Mouse (Mus musculus) forebrain, postnatal 0 days (tissue): Measurements from ENCODE around the gene Lrrc20. TPM values are rescaled to one million over a fixed set of nuclear protein-coding genes. Genes with fewer than 3 reads are reported as not detected.
"Not testable (repeated sequence)": the region's sequence is repeated elsewhere in the genome, so short reads cannot be mapped to it uniquely, and the experiment has no call there.

Experiments
- ATAC-seq: fragments of 200-750 bp; cut with Nextera tagmentation; 2 replicates; pipeline ENCODE4 v1.8.0; 2017; ENCODE audit warnings: mild to moderate bottlenecking, moderate library complexity
- DNase-seq: peaks from one replicate; pipeline ENCODE4 v3.0.0-alpha.2; 2015
- H3K27ac ChIP-seq: fragments of 300-500 bp; sonication (generic); 2 replicates; pipeline ENCODE4 v1.5.1; 2014; ENCODE audit warnings: low read depth, mild to moderate bottlenecking, antibody characterized with exemption, low read length, moderate library complexity, mixed read lengths
- H3K27me3 ChIP-seq: fragments of 300-500 bp; sonication (generic); 2 replicates; pipeline ENCODE4 v1.6.1; 2014; ENCODE audit warnings: mild to moderate bottlenecking, low read length, mixed read lengths; ENCODE audit not compliant: insufficient read depth
- H3K36me3 ChIP-seq: fragments of 300-500 bp; sonication (generic); 2 replicates; pipeline ENCODE4 v1.6.1; 2014; ENCODE audit warnings: mild to moderate bottlenecking, moderate library complexity; ENCODE audit not compliant: insufficient read depth
- H3K4me1 ChIP-seq: fragments of 300-500 bp; sonication (generic); 2 replicates; pipeline ENCODE4 v1.6.1; 2014; ENCODE audit warnings: antibody characterized with exemption; ENCODE audit not compliant: insufficient read depth
- H3K4me2 ChIP-seq: fragments of 300-500 bp; sonication (generic); 2 replicates; pipeline ENCODE4 v1.6.1; 2014; ENCODE audit warnings: low read depth, mild to moderate bottlenecking, moderate library complexity
- H3K4me3 ChIP-seq: fragments of 300-500 bp; sonication (generic); 2 replicates; pipeline ENCODE4 v1.5.1; 2014; ENCODE audit warnings: low read depth, low read length, mixed read lengths
- H3K9ac ChIP-seq: fragments of 300-500 bp; sonication (generic); 2 replicates; pipeline ENCODE4 v1.6.1; 2014; ENCODE audit warnings: mild to moderate bottlenecking
- H3K9me3 ChIP-seq: fragments of 300-500 bp; sonication (generic); 2 replicates; pipeline ENCODE4 v1.6.1; 2016; ENCODE audit warnings: low read length
- CTCF ChIP-seq: sonication (generic); IDR thresholded peaks from 2 replicates; pipeline ENCODE4 v1.5.1; 2016; ENCODE audit warnings: antibody characterized with exemption, control low read depth, low read depth
- WGBS: fragments of 180-500 bp; shearing (Covaris S2); extraction: QIAGEN DNeasy Blood & Tissue Kit; methylation state at CpG from one replicate; pipeline ENCODE4 v1.1.7; 2014; 5-methylcytosine and 5-hydroxymethylcytosine counted together
- polyA plus RNA-seq: library from polyadenylated mRNA; unstranded; fragments of >200 nt; fragmentation: Nextera tagmentation; extraction: Ambion mirVana; gene quantifications from 2 replicates; pipeline ENCODE4 v1.2.1, GENCODE M21; 2015
- total RNA-seq: library from RNA; depleted of rRNA; stranded (reverse); fragments of >200 nt; gene quantifications from 2 replicates; pipeline ENCODE4 v1.2.3, GENCODE M21; 2014

The Lrrc20 gene
- total and polyA plus RNA-seq, 2 experiments from 2014 or later, result 15.9 to 19.5 TPM

DNA sequence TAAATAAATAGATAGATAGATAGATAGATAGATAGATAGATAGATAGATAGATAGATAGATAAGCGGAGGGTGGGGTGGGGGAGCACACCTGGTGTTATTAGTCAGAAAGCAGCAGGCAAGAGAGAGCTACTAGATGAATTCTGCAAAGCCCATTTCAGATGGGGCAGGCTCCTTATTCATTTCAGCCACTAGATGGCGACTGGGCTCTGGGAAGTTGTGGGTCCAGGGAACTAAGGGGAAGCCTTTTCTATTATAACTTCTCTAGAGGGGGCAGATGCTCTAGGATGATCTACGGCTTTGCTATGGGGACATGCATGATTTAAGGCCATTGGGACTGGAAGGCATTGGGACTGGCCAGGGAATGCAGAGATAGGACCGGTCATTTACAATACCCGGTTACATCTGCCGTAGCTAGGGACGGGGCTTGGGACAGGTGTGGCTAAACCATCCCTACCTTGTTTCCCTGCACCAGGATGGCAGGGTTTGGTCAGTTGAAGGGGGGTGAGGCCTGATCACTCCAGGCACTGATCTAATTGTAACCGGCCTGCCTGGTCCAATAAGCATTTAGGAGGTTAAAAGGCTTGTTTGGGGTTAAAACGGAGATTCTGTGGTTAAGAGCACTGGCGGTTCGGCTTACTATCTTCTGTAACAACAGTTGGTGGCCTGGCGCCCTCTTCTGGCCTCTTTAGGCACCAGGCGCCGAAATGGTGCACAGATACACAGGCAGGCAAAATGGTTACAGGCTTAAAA lies 126.9 kb downstream of the Lrrc20 start:
- DNase-seq (peak; percentile 87), ATAC-seq (peak; percentile 87)
- peak overlapping the region; percentile 35 for H3K4me2 ChIP-seq
- WGBS, result 10% methylated on average over 14 of the region's 14 CpGs
- H3K9me3 ChIP-seq, result no peaks in the 10 kb centered on the region
- H3K27ac ChIP-seq, result no peak overlapping the region
- H3K4me3 ChIP-seq, result no peak overlapping the region
- H3K4me1 ChIP-seq, result no peaks in the 10 kb centered on the region
- no peaks in the 10 kb centered on the region for H3K27me3 ChIP-seq
- TF ChIP-seq CTCF, result peak; percentile 85
- no peaks in the 10 kb centered on the region for H3K36me3 ChIP-seq
- no peak overlapping the region for H3K9ac ChIP-seq

DNA sequence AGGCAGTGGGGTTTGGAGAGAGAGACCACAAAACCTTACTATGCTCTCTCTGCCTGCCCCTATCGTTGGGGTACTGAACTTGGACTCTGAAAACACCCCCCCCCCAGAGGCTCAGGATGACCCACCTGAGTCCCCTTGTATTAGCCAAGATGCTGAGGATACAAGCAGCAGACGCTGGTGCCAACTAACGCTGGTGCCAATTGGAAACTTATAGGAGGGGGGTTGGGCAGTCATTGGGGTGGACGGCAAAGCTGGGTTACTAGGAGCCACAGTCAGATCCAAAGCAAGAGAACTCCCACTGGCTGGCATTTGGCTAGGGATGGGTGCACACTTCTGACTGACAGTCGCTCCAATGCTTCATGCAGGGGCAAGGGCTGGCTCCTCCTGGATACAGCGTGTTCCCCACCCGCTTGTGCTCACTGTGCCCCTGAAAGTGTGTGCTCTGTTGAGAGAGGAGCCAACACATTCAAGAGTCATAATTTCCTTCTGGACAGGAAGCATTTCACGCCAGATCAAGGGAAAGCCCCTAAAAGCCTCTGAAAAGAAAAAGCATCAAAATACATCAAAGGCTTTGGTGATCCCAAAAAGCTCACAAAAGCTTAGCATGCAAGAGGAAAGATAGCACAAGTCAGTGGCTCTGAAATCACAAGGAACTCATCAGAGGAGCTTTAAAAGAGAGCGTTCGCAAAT lies 128.9 kb downstream of the Lrrc20 start:
- no peak for TF ChIP-seq CTCF
- H3K36me3 ChIP-seq, result no peaks in the 10 kb centered on the region
- 71% methylated on average over 10 of the region's 10 CpGs for WGBS
- no peak overlapping the region for H3K4me2 ChIP-seq
- no peak overlapping the region for H3K4me3 ChIP-seq
- H3K4me1 ChIP-seq, result no peaks in the 10 kb centered on the region
- no peak overlapping the region for H3K9ac ChIP-seq
- DNase-seq (no peak), ATAC-seq (no peak)
- no peaks in the 10 kb centered on the region for H3K9me3 ChIP-seq
- no peak overlapping the region for H3K27ac ChIP-seq
- H3K27me3 ChIP-seq, result no peaks in the 10 kb centered on the region

DNA sequence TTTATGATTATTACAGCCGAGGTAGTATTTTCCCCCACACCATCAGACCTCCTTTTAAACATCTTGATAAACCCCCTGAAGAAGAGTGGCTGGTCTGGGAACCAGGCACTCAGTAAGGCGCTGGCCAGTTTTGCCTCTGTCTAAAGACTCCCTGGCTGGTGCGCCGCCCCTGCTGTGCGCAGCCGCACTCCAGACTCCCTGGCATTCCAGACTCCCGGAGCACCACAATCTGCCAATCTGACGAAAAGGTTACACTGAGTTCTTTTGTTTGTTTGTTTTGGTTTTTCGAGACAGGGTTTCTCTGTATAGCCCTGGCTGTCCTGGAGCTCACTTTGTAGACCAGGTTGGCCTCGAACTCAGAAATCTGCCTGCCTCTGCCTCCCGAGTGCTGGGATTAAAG lies 129.8 kb downstream of the Lrrc20 start:
- H3K27ac ChIP-seq, result not testable (repeated sequence)

DNA sequence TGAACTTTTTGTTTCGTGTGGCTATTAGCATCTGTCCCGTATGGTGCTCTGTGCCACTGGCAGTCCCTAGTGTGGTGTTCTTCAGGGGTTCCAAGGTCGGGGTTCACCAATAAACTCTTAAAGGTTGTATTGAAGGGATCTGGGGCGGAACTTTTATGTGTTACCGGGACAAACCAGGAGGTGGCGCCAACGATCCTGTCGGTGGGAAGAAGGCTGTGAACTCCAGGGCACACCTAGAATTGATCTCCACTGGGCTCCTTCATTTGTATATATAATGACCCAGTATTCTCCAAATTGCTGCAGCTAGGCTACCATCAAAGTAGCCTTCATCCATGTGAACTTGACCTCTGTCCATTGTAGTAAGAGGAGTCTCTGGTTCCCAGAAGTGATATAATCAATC lies 130.2 kb downstream of the Lrrc20 start:
- 15% methylated on average over 8 of the region's 8 CpGs for WGBS
- Histone ChIP-seq H3K4me3 (no peak overlapping the region), H3K27ac (no peak overlapping the region), H3K9ac (no peak overlapping the region), H3K4me1 (no peaks in the 10 kb centered on the region), H3K36me3 (no peaks in the 10 kb centered on the region), H3K9me3 (no peaks in the 10 kb centered on the region), H3K27me3 (no peaks in the 10 kb centered on the region), H3K4me2 (no peak overlapping the region)
- DNase-seq (peak; percentile 65), ATAC-seq (no peak)
- peak; percentile 67 for TF ChIP-seq CTCF

More for the DNA sequence above, 129.8 kb downstream of the Lrrc20 start:
- not testable (repeated sequence) for DNase-seq, H3K9ac ChIP-seq, H3K9me3 ChIP-seq, ATAC-seq, H3K36me3 ChIP-seq, H3K4me1 ChIP-seq, H3K4me2 ChIP-seq, H3K4me3 ChIP-seq, H3K27me3 ChIP-seq
- WGBS, result 66% methylated on average over 11 of the region's 11 CpGs

DNA sequence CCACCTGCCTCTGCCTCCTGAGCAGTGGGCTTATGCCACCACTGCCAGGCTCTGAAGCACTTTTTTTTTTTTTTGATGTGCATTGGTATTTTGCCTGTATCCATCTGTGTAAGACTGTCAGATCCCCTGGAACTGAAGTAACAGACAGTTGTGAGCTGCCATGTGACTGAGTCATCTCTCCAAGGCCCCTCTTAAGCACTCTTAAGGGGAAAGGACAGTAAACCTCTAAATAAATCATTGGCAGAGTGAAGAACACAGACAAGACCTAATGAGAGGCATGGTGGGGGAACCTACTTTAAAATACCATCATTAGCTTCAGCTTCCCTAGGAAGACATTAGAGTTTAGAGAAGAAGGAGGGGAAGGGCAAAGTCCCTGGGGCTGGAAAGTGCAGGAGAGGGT lies 132.6 kb downstream of the Lrrc20 start:
- no peak for TF ChIP-seq CTCF
- ATAC-seq, result no peak
- no peak overlapping the region for H3K4me3 ChIP-seq

DNA sequence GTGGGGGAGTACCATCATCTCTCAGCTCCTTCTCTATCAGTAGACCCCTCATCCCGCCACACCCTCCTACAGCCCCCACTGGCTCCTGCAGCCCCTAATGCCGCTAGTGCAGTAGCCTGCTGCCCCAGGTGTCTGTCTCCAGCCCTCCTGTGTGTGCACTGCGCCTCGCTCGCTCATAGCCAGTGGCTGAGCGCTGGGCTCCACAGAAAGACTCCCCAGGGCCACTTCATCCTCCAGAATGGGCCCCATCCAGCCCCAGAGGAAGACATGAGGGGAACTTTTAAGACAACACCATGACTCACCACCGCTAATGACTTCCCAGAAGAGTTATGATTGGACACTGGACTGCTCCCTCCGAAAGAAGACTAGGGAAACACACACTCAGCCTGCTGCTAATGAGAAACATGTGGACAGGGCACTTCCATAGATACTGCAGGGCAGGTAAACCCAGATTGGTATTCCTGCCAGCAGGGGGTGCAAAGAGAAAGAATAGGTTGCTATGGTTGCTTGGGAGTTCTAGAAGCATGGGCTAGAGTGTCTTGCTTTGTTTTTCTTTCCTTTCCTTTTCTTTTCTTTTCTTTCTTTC lies 135.1 kb downstream of the Lrrc20 start:
- H3K4me2 ChIP-seq, result no peak overlapping the region
- peak; percentile 19; the same call in 1 of the 2 replicates for TF ChIP-seq CTCF
- ATAC-seq (no peak), DNase-seq (no peak)
- WGBS, result 76% methylated on average over 8 of the region's 8 CpGs
- no peaks in the 10 kb centered on the region for H3K36me3 ChIP-seq
- H3K27me3 ChIP-seq, result no peaks in the 10 kb centered on the region
- no peaks in the 10 kb centered on the region for H3K9me3 ChIP-seq
- H3K27ac ChIP-seq, result no peak overlapping the region
- no peaks in the 10 kb centered on the region for H3K4me1 ChIP-seq
- H3K9ac ChIP-seq, result no peak overlapping the region
- no peak overlapping the region for H3K4me3 ChIP-seq

More for the DNA sequence above, 132.6 kb downstream of the Lrrc20 start:
- H3K4me2 ChIP-seq, result no peak overlapping the region
- no peak overlapping the region for H3K9ac ChIP-seq
- no peaks in the 10 kb centered on the region for H3K36me3 ChIP-seq
- H3K27ac ChIP-seq, result no peak overlapping the region
- no peaks in the 10 kb centered on the region for H3K9me3 ChIP-seq
- no peaks in the 10 kb centered on the region for H3K27me3 ChIP-seq
- H3K4me1 ChIP-seq, result no peaks in the 10 kb centered on the region
- DNase-seq, result no peak

DNA sequence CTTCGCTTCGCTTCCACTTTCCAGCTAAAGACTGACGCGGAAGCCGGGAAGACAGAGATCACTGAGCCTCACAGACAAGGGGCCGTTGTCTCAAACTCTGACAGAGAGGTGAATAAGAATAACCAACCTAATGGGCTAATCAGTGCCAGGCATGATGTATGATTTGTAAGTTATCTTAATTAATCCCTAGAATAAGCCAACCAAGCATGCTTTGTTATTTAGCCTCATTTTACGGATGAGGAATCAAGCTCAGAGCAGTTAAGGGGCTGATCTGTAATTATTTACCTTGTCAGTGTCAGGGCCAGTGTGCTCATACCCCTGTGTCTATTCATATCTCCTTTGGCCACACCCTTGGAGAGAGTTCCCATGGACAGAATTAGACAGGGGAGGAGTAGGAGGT lies 138.7 kb downstream of the Lrrc20 start:
- H3K9ac ChIP-seq, result no peak overlapping the region
- no peaks in the 10 kb centered on the region for H3K27me3 ChIP-seq
- H3K4me1 ChIP-seq, result no peaks in the 10 kb centered on the region
- no peak overlapping the region for H3K27ac ChIP-seq
- no peaks in the 10 kb centered on the region for H3K9me3 ChIP-seq
- 53% methylated on average over 7 of the region's 7 CpGs for WGBS
- H3K4me3 ChIP-seq, result no peak overlapping the region
- TF ChIP-seq CTCF, result no peak
- H3K4me2 ChIP-seq, result no peak overlapping the region
- no peaks in the 10 kb centered on the region for H3K36me3 ChIP-seq
- no peak for ATAC-seq
- DNase-seq, result no peak
